Mouse (Mus musculus): ENCODE measurements around the gene Sh2d5.

The Sh2d5 gene

GRCm38 (mm10) chr4:138307739-138308138 lies 57.5 kb downstream of the Sh2d5 start:
- in situ Hi-C loops (cut with MboI; ENCODE audit: unreplicated experiment in 2 of 2), result loop anchor here in 1 of 2 experiments (25.0 kb wide), 1 partner anchor 970 kb away; no protein-coding TSS in a partner anchor

- in situ Hi-C loops (cut with MboI; ENCODE audit: unreplicated experiment in 2 of 2), result loop anchor here in 1 of 2 experiments (10.0 to 25.0 kb wide), 2 partner anchors 346 to 973 kb away; no protein-coding TSS in a partner anchor
Measured at GRCm38 (mm10) chr4:138310311-138310910, 60.2 kb downstream of the Sh2d5 start.
